Mouse (Mus musculus) heart, postnatal 0 days (tissue): ENCODE results near the gene Mettl22.

ENCODE experiments used
- CTCF ChIP-seq: IDR thresholded peaks from 2 replicates; pipeline ENCODE4 v1.5.1; 2016; ENCODE audit warnings: antibody characterized with exemption, control low read depth, low read depth
- EP300 ChIP-seq: IDR thresholded peaks from 2 replicates; pipeline ENCODE4 v1.6.1; 2016; ENCODE audit warnings: antibody characterized with exemption, low read depth

- TF ChIP-seq CTCF: no peak
- no peak for TF ChIP-seq EP300
These were observed 62.3 kb downstream of the Mettl22 start for GRCm38 (mm10) chr16:8532894-8533293.
